Mouse (Mus musculus): ENCODE measurements around the gene Akap10. TPM values are rescaled to one million over a fixed set of nuclear protein-coding genes. Genes with fewer than 3 reads are reported as not detected.
"Not testable (repeated sequence)": the region's sequence is repeated elsewhere in the genome, so short reads cannot be mapped to it uniquely, and the experiment has no call there.

Akap10 gene
- polyA plus RNA-seq, 1 experiment from 2014 or later: 6.8 TPM

- Histone ChIP-seq H3K27ac (ENCODE audit: low read depth, low read length) (no peak overlapping the region), H3K9me3 (ENCODE audit: control insufficient read depth) (no peaks in the 10 kb centered on the region), H3K9ac (ENCODE audit: low read depth, low read length) (no peak overlapping the region), H3K4me1 (replicated peaks; ENCODE audit: control insufficient read depth, insufficient read depth, low read length) (no peaks in the 10 kb centered on the region), H3K4me2 (replicated peaks; ENCODE audit: low read depth) (no peak overlapping the region), H3K4me3 (ENCODE audit: low read depth, low read length) (no peak overlapping the region), H3K36me3 (ENCODE audit: control insufficient read depth, insufficient read depth) (no peaks in the 10 kb centered on the region), H3K27me3 (replicated peaks; ENCODE audit: control insufficient read depth, insufficient read depth, low read length) (no peaks in the 10 kb centered on the region)
- WGBS: 82% methylated on average over 8 of the region's 8 CpGs
- ATAC-seq: no peak
- no peak for TF ChIP-seq CTCF (IDR thresholded peaks at IDR 0.05; ENCODE audit: low read depth)
Measured at GRCm38 (mm10) chr11:61967034-61967433, 37.0 kb upstream of the Akap10 start.

GRCm38 (mm10) chr11:61964611-61965010 lies 34.6 kb upstream of the Akap10 start:
- no peak for TF ChIP-seq CTCF (IDR thresholded peaks at IDR 0.05; ENCODE audit: low read depth)
- no peak overlapping the region for H3K4me3 ChIP-seq (ENCODE audit: low read depth, low read length)
- no peak overlapping the region for H3K9ac ChIP-seq (ENCODE audit: low read depth, low read length)
- 87% methylated on average over 5 of the region's 5 CpGs for WGBS
- no peaks in the 10 kb centered on the region for H3K4me1 ChIP-seq (replicated peaks; ENCODE audit: control insufficient read depth, insufficient read depth, low read length)
- H3K36me3 ChIP-seq (ENCODE audit: control insufficient read depth, insufficient read depth): no peaks in the 10 kb centered on the region
- ATAC-seq: no peak
- no peak overlapping the region for H3K4me2 ChIP-seq (replicated peaks; ENCODE audit: low read depth)
- no peak overlapping the region for H3K27ac ChIP-seq (ENCODE audit: low read depth, low read length)
- no peaks in the 10 kb centered on the region for H3K27me3 ChIP-seq (replicated peaks; ENCODE audit: control insufficient read depth, insufficient read depth, low read length)
- H3K9me3 ChIP-seq (ENCODE audit: control insufficient read depth): no peaks in the 10 kb centered on the region

- no peaks in the 10 kb centered on the region for H3K4me1 ChIP-seq (replicated peaks; ENCODE audit: control insufficient read depth, insufficient read depth, low read length)
- H3K4me2 ChIP-seq (replicated peaks; ENCODE audit: low read depth): no peak overlapping the region
- no peak overlapping the region for H3K27ac ChIP-seq (ENCODE audit: low read depth, low read length)
- 85% methylated on average over 3 of the region's 3 CpGs for WGBS
- no peak overlapping the region for H3K9ac ChIP-seq (ENCODE audit: low read depth, low read length)
- H3K4me3 ChIP-seq (ENCODE audit: low read depth, low read length): no peak overlapping the region
- H3K27me3 ChIP-seq (replicated peaks; ENCODE audit: control insufficient read depth, insufficient read depth, low read length): peaks cover 7% of the 10 kb centered on the region
- no peaks in the 10 kb centered on the region for H3K9me3 ChIP-seq (ENCODE audit: control insufficient read depth)
- TF ChIP-seq CTCF (IDR thresholded peaks at IDR 0.05; ENCODE audit: low read depth): no peak
- no peaks in the 10 kb centered on the region for H3K36me3 ChIP-seq (ENCODE audit: control insufficient read depth, insufficient read depth)
- no peak for ATAC-seq
Measured at GRCm38 (mm10) chr11:61963193-61963592, 33.1 kb upstream of the Akap10 start.

- no peak overlapping the region for H3K4me2 ChIP-seq (replicated peaks; ENCODE audit: low read depth)
- H3K9me3 ChIP-seq (ENCODE audit: control insufficient read depth): no peaks in the 10 kb centered on the region
- H3K27ac ChIP-seq (ENCODE audit: low read depth, low read length): no peak overlapping the region
- H3K9ac ChIP-seq (ENCODE audit: low read depth, low read length): no peak overlapping the region
- no peak for TF ChIP-seq CTCF (IDR thresholded peaks at IDR 0.05; ENCODE audit: low read depth)
- WGBS: 70% methylated on average over 6 of the region's 6 CpGs
- no peaks in the 10 kb centered on the region for H3K36me3 ChIP-seq (ENCODE audit: control insufficient read depth, insufficient read depth)
- no peak for ATAC-seq
- no peak overlapping the region for H3K4me3 ChIP-seq (ENCODE audit: low read depth, low read length)
- H3K4me1 ChIP-seq (replicated peaks; ENCODE audit: control insufficient read depth, insufficient read depth, low read length): no peaks in the 10 kb centered on the region
- H3K27me3 ChIP-seq (replicated peaks; ENCODE audit: control insufficient read depth, insufficient read depth, low read length): peaks cover 12% of the 10 kb centered on the region
Measured at GRCm38 (mm10) chr11:61962684-61963083, 32.6 kb upstream of the Akap10 start.

- Histone ChIP-seq H3K36me3 (ENCODE audit: control insufficient read depth, insufficient read depth) (no peaks in the 10 kb centered on the region; the same call in 1 of the 2 replicates), H3K9ac (ENCODE audit: low read depth, low read length) (no peak overlapping the region), H3K4me3 (ENCODE audit: low read depth, low read length) (no peak overlapping the region), H3K9me3 (ENCODE audit: control insufficient read depth) (no peaks in the 10 kb centered on the region), H3K27ac (ENCODE audit: low read depth, low read length) (no peak overlapping the region), H3K27me3 (replicated peaks; ENCODE audit: control insufficient read depth, insufficient read depth, low read length) (peaks cover 22% of the 10 kb centered on the region), H3K4me1 (replicated peaks; ENCODE audit: control insufficient read depth, insufficient read depth, low read length) (no peaks in the 10 kb centered on the region), H3K4me2 (replicated peaks; ENCODE audit: low read depth) (no peak overlapping the region)
- TF ChIP-seq CTCF (IDR thresholded peaks at IDR 0.05; ENCODE audit: low read depth): no peak
- 64% methylated on average over 2 of the region's 2 CpGs for WGBS
- no peak for ATAC-seq
Measured at GRCm38 (mm10) chr11:61960096-61960495, 30.0 kb upstream of the Akap10 start.

- not testable (repeated sequence) for H3K4me2 ChIP-seq (replicated peaks; ENCODE audit: low read depth); H3K9me3 ChIP-seq (ENCODE audit: control insufficient read depth); H3K4me1 ChIP-seq (replicated peaks; ENCODE audit: control insufficient read depth, insufficient read depth, low read length); H3K27ac ChIP-seq (ENCODE audit: low read depth, low read length); H3K36me3 ChIP-seq (ENCODE audit: control insufficient read depth, insufficient read depth); H3K4me3 ChIP-seq (ENCODE audit: low read depth, low read length); ATAC-seq; H3K9ac ChIP-seq (ENCODE audit: low read depth, low read length)
- 68% methylated on average over 6 of the region's 6 CpGs for WGBS
- H3K27me3 ChIP-seq (replicated peaks; ENCODE audit: control insufficient read depth, insufficient read depth, low read length): peaks cover 22% of the 10 kb centered on the region
Measured at GRCm38 (mm10) chr11:61958706-61959105, 28.7 kb upstream of the Akap10 start.

GRCm38 (mm10) chr11:61957296-61957813 lies 27.3 kb upstream of the Akap10 start:
- H3K9me3 ChIP-seq (ENCODE audit: control insufficient read depth): no peaks in the 10 kb centered on the region
- H3K4me3 ChIP-seq (ENCODE audit: low read depth, low read length): peak overlapping the region; percentile 55
- WGBS: 4% methylated on average over 25 of the region's 25 CpGs
- TF ChIP-seq CTCF (IDR thresholded peaks at IDR 0.05; ENCODE audit: low read depth): peak; percentile 49
- no peaks in the 10 kb centered on the region; the same call in 1 of the 2 replicates for H3K36me3 ChIP-seq (ENCODE audit: control insufficient read depth, insufficient read depth)
- H3K27me3 ChIP-seq (replicated peaks; ENCODE audit: control insufficient read depth, insufficient read depth, low read length): peaks cover 22% of the 10 kb centered on the region
- H3K4me2 ChIP-seq (replicated peaks; ENCODE audit: low read depth): peak overlapping the region; percentile 97
- ATAC-seq: no peak
- no peak overlapping the region for H3K9ac ChIP-seq (ENCODE audit: low read depth, low read length)
- no peaks in the 10 kb centered on the region for H3K4me1 ChIP-seq (replicated peaks; ENCODE audit: control insufficient read depth, insufficient read depth, low read length)
- H3K27ac ChIP-seq (ENCODE audit: low read depth, low read length): no peak overlapping the region

All from intestine, postnatal 0 days (tissue).